Mouse (Mus musculus): ENCODE data around the gene Prss48. TPM values are rescaled to one million over a fixed set of nuclear protein-coding genes. Genes with fewer than 3 reads are reported as not detected.

The Prss48 gene
- total and polyA plus RNA-seq, 3 experiments = not detected

- H3K36me3 ChIP-seq (ENCODE audit: control insufficient read depth, insufficient read depth, low read length) = no peaks in the 10 kb centered on the region
- H3K79me2 ChIP-seq (replicated peaks; ENCODE audit: control insufficient read depth, insufficient read depth, low read length) = no peaks in the 10 kb centered on the region
- 89% methylated on average over 8 of the region's 8 CpGs for WGBS
- intact Hi-C loops (cut with DNase I) = no loop called here
- H3K27ac ChIP-seq = no peak overlapping the region
- no peak overlapping the region for H3K4me3 ChIP-seq
- no peak overlapping the region for H3K9ac ChIP-seq (ENCODE audit: low read depth, low read length)
- H3K27me3 ChIP-seq (ENCODE audit: control insufficient read depth, insufficient read depth, low read length) = no peaks in the 10 kb centered on the region
- no peaks in the 10 kb centered on the region for H3K4me1 ChIP-seq (ENCODE audit: control insufficient read depth, insufficient read depth, low read length)
- no peak for DNase-seq
- TF ChIP-seq POLR2A (IDR thresholded peaks at IDR 0.05; ENCODE audit: insufficient read depth, low read depth, low read length) = no peak
- TF ChIP-seq CTCF (IDR thresholded peaks at IDR 0.05) = no peak
- TF ChIP-seq EP300 (IDR thresholded peaks at IDR 0.05; ENCODE audit: insufficient read depth, low read depth, low read length) = no peak
Measured at GRCm38 (mm10) chr3:85969040-85969439, 33.3 kb downstream of the Prss48 start.

GRCm38 (mm10) chr3:85965479-85965878, 36.8 kb downstream of the Prss48 start:
- H3K27ac ChIP-seq = no peak overlapping the region
- no peak for DNase-seq
- H3K4me3 ChIP-seq = no peak overlapping the region
- no peak overlapping the region for H3K9ac ChIP-seq (ENCODE audit: low read depth, low read length)
- intact Hi-C loops (cut with DNase I) = no loop called here
- no peaks in the 10 kb centered on the region for H3K27me3 ChIP-seq (ENCODE audit: control insufficient read depth, insufficient read depth, low read length)
- H3K36me3 ChIP-seq (ENCODE audit: control insufficient read depth, insufficient read depth, low read length) = no peaks in the 10 kb centered on the region
- H3K4me1 ChIP-seq (ENCODE audit: control insufficient read depth, insufficient read depth, low read length) = no peaks in the 10 kb centered on the region
- H3K79me2 ChIP-seq (replicated peaks; ENCODE audit: control insufficient read depth, insufficient read depth, low read length) = no peaks in the 10 kb centered on the region
- 85% methylated on average over 4 of the region's 4 CpGs for WGBS
- TF ChIP-seq CTCF (IDR thresholded peaks at IDR 0.05) (no peak), EP300 (IDR thresholded peaks at IDR 0.05; ENCODE audit: insufficient read depth, low read depth, low read length) (no peak), POLR2A (IDR thresholded peaks at IDR 0.05; ENCODE audit: insufficient read depth, low read depth, low read length) (no peak)

- H3K9ac ChIP-seq (ENCODE audit: low read depth, low read length) = no peak overlapping the region
- no peak for TF ChIP-seq EP300 (IDR thresholded peaks at IDR 0.05; ENCODE audit: insufficient read depth, low read depth, low read length)
- no peak for TF ChIP-seq CTCF (IDR thresholded peaks at IDR 0.05)
- no peak for TF ChIP-seq POLR2A (IDR thresholded peaks at IDR 0.05; ENCODE audit: insufficient read depth, low read depth, low read length)
- intact Hi-C loops (cut with DNase I) = no loop called here
- H3K4me3 ChIP-seq = no peak overlapping the region
- H3K27me3 ChIP-seq (ENCODE audit: control insufficient read depth, insufficient read depth, low read length) = no peaks in the 10 kb centered on the region
- no peaks in the 10 kb centered on the region for H3K36me3 ChIP-seq (ENCODE audit: control insufficient read depth, insufficient read depth, low read length)
- no peak overlapping the region for H3K27ac ChIP-seq
- 29% methylated on average over 5 of the region's 5 CpGs for WGBS
- no peaks in the 10 kb centered on the region for H3K79me2 ChIP-seq (replicated peaks; ENCODE audit: control insufficient read depth, insufficient read depth, low read length)
- no peaks in the 10 kb centered on the region for H3K4me1 ChIP-seq (ENCODE audit: control insufficient read depth, insufficient read depth, low read length)
- no peak for DNase-seq
Measured at GRCm38 (mm10) chr3:85961134-85961533, 41.2 kb downstream of the Prss48 start.

GRCm38 (mm10) chr3:85959669-85960068, 42.6 kb downstream of the Prss48 start:
- no peaks in the 10 kb centered on the region for H3K4me1 ChIP-seq (ENCODE audit: control insufficient read depth, insufficient read depth, low read length)
- TF ChIP-seq CTCF (IDR thresholded peaks at IDR 0.05) (no peak), POLR2A (IDR thresholded peaks at IDR 0.05; ENCODE audit: insufficient read depth, low read depth, low read length) (no peak), EP300 (IDR thresholded peaks at IDR 0.05; ENCODE audit: insufficient read depth, low read depth, low read length) (no peak)
- no peak for DNase-seq
- 97% methylated on average over 1 of the region's 1 CpGs for WGBS
- H3K4me3 ChIP-seq = no peak overlapping the region
- H3K79me2 ChIP-seq (replicated peaks; ENCODE audit: control insufficient read depth, insufficient read depth, low read length) = no peaks in the 10 kb centered on the region
- H3K27me3 ChIP-seq (ENCODE audit: control insufficient read depth, insufficient read depth, low read length) = no peaks in the 10 kb centered on the region
- H3K36me3 ChIP-seq (ENCODE audit: control insufficient read depth, insufficient read depth, low read length) = no peaks in the 10 kb centered on the region
- intact Hi-C loops (cut with DNase I) = no loop called here
- no peak overlapping the region for H3K9ac ChIP-seq (ENCODE audit: low read depth, low read length)
- H3K27ac ChIP-seq = no peak overlapping the region

- no peaks in the 10 kb centered on the region for H3K36me3 ChIP-seq (ENCODE audit: control insufficient read depth, insufficient read depth, low read length)
- intact Hi-C loops (cut with DNase I) = no loop called here
- no peaks in the 10 kb centered on the region for H3K27me3 ChIP-seq (ENCODE audit: control insufficient read depth, insufficient read depth, low read length)
- no peak overlapping the region for H3K9ac ChIP-seq (ENCODE audit: low read depth, low read length)
- no peak for TF ChIP-seq EP300 (IDR thresholded peaks at IDR 0.05; ENCODE audit: insufficient read depth, low read depth, low read length)
- no peak for TF ChIP-seq CTCF (IDR thresholded peaks at IDR 0.05)
- TF ChIP-seq POLR2A (IDR thresholded peaks at IDR 0.05; ENCODE audit: insufficient read depth, low read depth, low read length) = no peak
- no peaks in the 10 kb centered on the region for H3K4me1 ChIP-seq (ENCODE audit: control insufficient read depth, insufficient read depth, low read length)
- no peak overlapping the region for H3K27ac ChIP-seq
- WGBS = 88% methylated on average over 5 of the region's 5 CpGs
- DNase-seq = no peak
- H3K4me3 ChIP-seq = no peak overlapping the region
- H3K79me2 ChIP-seq (replicated peaks; ENCODE audit: control insufficient read depth, insufficient read depth, low read length) = no peaks in the 10 kb centered on the region
Measured at GRCm38 (mm10) chr3:85955704-85956103, 46.6 kb downstream of the Prss48 start.

- TF ChIP-seq POLR2A (IDR thresholded peaks at IDR 0.05; ENCODE audit: insufficient read depth, low read depth, low read length) (no peak), EP300 (IDR thresholded peaks at IDR 0.05; ENCODE audit: insufficient read depth, low read depth, low read length) (no peak), CTCF (IDR thresholded peaks at IDR 0.05) (no peak)
- WGBS = 95% methylated on average over 9 of the region's 9 CpGs
- H3K27me3 ChIP-seq (ENCODE audit: control insufficient read depth, insufficient read depth, low read length) = no peaks in the 10 kb centered on the region
- H3K4me1 ChIP-seq (ENCODE audit: control insufficient read depth, insufficient read depth, low read length) = no peaks in the 10 kb centered on the region
- no peak overlapping the region for H3K9ac ChIP-seq (ENCODE audit: low read depth, low read length)
- no peak for DNase-seq
- no peak overlapping the region for H3K27ac ChIP-seq
- no peaks in the 10 kb centered on the region for H3K79me2 ChIP-seq (replicated peaks; ENCODE audit: control insufficient read depth, insufficient read depth, low read length)
- H3K4me3 ChIP-seq = no peak overlapping the region
- H3K36me3 ChIP-seq (ENCODE audit: control insufficient read depth, insufficient read depth, low read length) = no peaks in the 10 kb centered on the region
- intact Hi-C loops (cut with DNase I) = no loop called here
Measured at GRCm38 (mm10) chr3:85955269-85955668, 47.0 kb downstream of the Prss48 start.
